26 mouse cellular contexts compared by ENCODE assay signal in the genomic region with DNA sequence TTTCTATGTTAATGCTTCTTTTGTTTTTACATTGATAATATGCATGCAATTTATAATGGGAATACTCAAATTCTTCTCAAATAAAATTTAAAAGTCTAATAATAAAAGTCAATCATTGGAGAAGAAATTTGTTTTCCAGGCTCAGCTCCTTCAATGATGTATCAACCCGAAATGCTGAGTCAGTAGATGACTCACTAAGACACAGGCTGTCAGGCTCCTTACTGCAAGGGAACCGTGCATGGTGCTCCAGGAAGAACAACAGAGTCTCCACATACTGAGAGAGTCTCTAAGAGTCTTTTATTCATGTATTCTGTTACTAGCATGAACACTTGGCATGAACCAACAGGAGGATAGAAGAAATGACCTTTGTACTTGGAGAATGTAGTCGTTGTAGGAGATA.
"Had no signal": no experiment of that assay in that cellular context is flagged by ENCODE, and none has a peak within 500 bp of the region (broad histone marks: within the 10 kb centered on the region; RNA-seq: fewer than 3 reads in every experiment).

No protein-coding gene starts in this region.

- H3K4me2 ChIP-seq: heart, embryonic 11.5 days; heart, embryonic 13.5 days; heart, embryonic 15.5 days; hindbrain, embryonic 13.5 days; hindbrain, embryonic 15.5 days; kidney, embryonic 15.5 days; limb, embryonic 13.5 days; limb, embryonic 15.5 days; liver, embryonic 12.5 days had no signal

- H3K36me3 ChIP-seq: heart, embryonic 13.5 days; heart, embryonic 15.5 days; hindbrain, embryonic 13.5 days; hindbrain, embryonic 15.5 days; kidney, embryonic 15.5 days; limb, embryonic 13.5 days; limb, embryonic 15.5 days; liver, embryonic 12.5 days had no signal

- DNase-seq: gastrocnemius, postnatal 14 days; gastrocnemius, postnatal 36 days; heart, adult 11 months; heart, adult 2 months; heart, postnatal 14 days; heart, postnatal 36 days; kidney, adult 11 months; kidney, adult 2 months; kidney, adult 9 months; kidney, postnatal 14 days; kidney, postnatal 36 days; layer of hippocampus, postnatal 36 days; left cerebral cortex, postnatal 4 days had no signal

- H3K9me3 ChIP-seq: heart, embryonic 13.5 days; heart, embryonic 15.5 days; hindbrain, embryonic 13.5 days; hindbrain, embryonic 15.5 days; kidney, embryonic 15.5 days; limb, embryonic 13.5 days; limb, embryonic 15.5 days; liver, embryonic 12.5 days had no signal

- H3K27ac ChIP-seq: heart, adult 2 months; heart, embryonic 13.5 days; heart, embryonic 15.5 days; hindbrain, embryonic 13.5 days; hindbrain, embryonic 15.5 days; hindbrain, postnatal 0 days; kidney, embryonic 15.5 days; kidney, postnatal 0 days; limb, embryonic 13.5 days; limb, embryonic 15.5 days; liver, embryonic 12.5 days; liver, embryonic 14.5 days had no signal

- H3K4me3 ChIP-seq: heart, adult 2 months; heart, embryonic 13.5 days; heart, embryonic 15.5 days; hindbrain, embryonic 13.5 days; hindbrain, embryonic 15.5 days; kidney, embryonic 15.5 days; limb, embryonic 13.5 days; limb, embryonic 15.5 days; liver, embryonic 12.5 days had no signal

- H3K4me1 ChIP-seq: hindbrain, embryonic 13.5 days; hindbrain, embryonic 15.5 days; kidney, embryonic 15.5 days; limb, embryonic 13.5 days; limb, embryonic 15.5 days; liver, embryonic 12.5 days had no signal

- H3K9ac ChIP-seq: heart, embryonic 13.5 days; heart, embryonic 15.5 days; hindbrain, embryonic 13.5 days; hindbrain, embryonic 15.5 days; kidney, embryonic 15.5 days; limb, embryonic 13.5 days; limb, embryonic 15.5 days; liver, embryonic 12.5 days; liver, embryonic 14.5 days had no signal

- H3K27me3 ChIP-seq: heart, embryonic 13.5 days; heart, embryonic 15.5 days; hindbrain, embryonic 13.5 days; hindbrain, embryonic 15.5 days; kidney, embryonic 15.5 days; limb, embryonic 13.5 days; limb, embryonic 15.5 days; liver, embryonic 12.5 days had no signal

- ATAC-seq: hindbrain, postnatal 0 days; intestine, embryonic 16.5 days; liver, embryonic 12.5 days had no signal
